Mouse (Mus musculus) right cerebral cortex, postnatal 14 days (tissue): ENCODE measurements at regions not wholly inside any gene's neighbourhood (a gene's known extent, or its start where the extent isn't known, plus 50 kb on each side); places are given as distances from the start of the nearest gene placed in this dataset.

ENCODE experiments used
- DNase-seq: peaks from one replicate; pipeline ENCODE4 v3.0.0; 2022

GRCm38 (mm10) chr4:105972736-105973135, 183.1 kb downstream of the Gm12728 start:
- no peak for DNase-seq

GRCm38 (mm10) chr4:105973769-105974397, 184.2 kb downstream of the Gm12728 start:
- no peak for DNase-seq

GRCm38 (mm10) chr4:105974948-105975347, 185.3 kb downstream of the Gm12728 start:
- DNase-seq: no peak

GRCm38 (mm10) chr4:105979048-105979447, 189.4 kb downstream of the Gm12728 start:
- DNase-seq: no peak

- no peak for DNase-seq
Measured at GRCm38 (mm10) chr4:105983018-105983417, 193.3 kb downstream of the Gm12728 start.

- DNase-seq: no peak
Measured at GRCm38 (mm10) chr4:105987963-105988602, 198.4 kb downstream of the Gm12728 start.

- DNase-seq: no peak
Measured at GRCm38 (mm10) chr4:105992581-105993127, 203.0 kb downstream of the Gm12728 start.

- no peak for DNase-seq
Measured at GRCm38 (mm10) chr4:105994390-105994798, 204.7 kb downstream of the Gm12728 start.

- DNase-seq: no peak
Measured at GRCm38 (mm10) chr4:105996060-105996459, 206.4 kb downstream of the Gm12728 start.

- no peak for DNase-seq
Measured at GRCm38 (mm10) chr4:105996893-105997630, 207.4 kb downstream of the Gm12728 start.

- no peak for DNase-seq
Measured at GRCm38 (mm10) chr4:106002516-106002915, 212.8 kb downstream of the Gm12728 start.

- DNase-seq: no peak
Measured at GRCm38 (mm10) chr4:106005936-106006335, 216.3 kb downstream of the Gm12728 start.

GRCm38 (mm10) chr4:106007334-106008190, 217.9 kb downstream of the Gm12728 start:
- DNase-seq: no peak

- no peak for DNase-seq
Measured at GRCm38 (mm10) chr4:106017065-106017646, 227.5 kb downstream of the Gm12728 start.

GRCm38 (mm10) chr4:106018936-106019335, 229.3 kb downstream of the Gm12728 start:
- no peak for DNase-seq

- no peak for DNase-seq
Measured at GRCm38 (mm10) chr4:106020338-106020737, 230.7 kb downstream of the Gm12728 start.

- DNase-seq: no peak
Measured at GRCm38 (mm10) chr4:106024591-106024990, 234.9 kb downstream of the Gm12728 start.

GRCm38 (mm10) chr4:106025966-106026637, 236.4 kb downstream of the Gm12728 start:
- peak; percentile 13 for DNase-seq

GRCm38 (mm10) chr4:106040376-106040775, 250.7 kb downstream of the Gm12728 start:
- no peak for DNase-seq

GRCm38 (mm10) chr4:106042456-106042855, 252.8 kb downstream of the Gm12728 start:
- no peak for DNase-seq

GRCm38 (mm10) chr4:106043661-106044060, 254.0 kb downstream of the Gm12728 start:
- DNase-seq: no peak

- DNase-seq: no peak
Measured at GRCm38 (mm10) chr4:106048053-106048452, 258.4 kb downstream of the Gm12728 start.
